Mouse (Mus musculus): Measurements from ENCODE around the gene Unc13b. TPM values are rescaled to one million over a fixed set of nuclear protein-coding genes. Genes with fewer than 3 reads are reported as not detected.

Gene Unc13b
- polyA plus RNA-seq, 1 experiment: 0.42 TPM

GRCm38 (mm10) chr4:43065471-43065870 lies 6.7 kb downstream of the Unc13b start:
- H3ac ChIP-seq (ENCODE audit: control insufficient read depth, insufficient read length): no peak overlapping the region
- H3K36me3 ChIP-seq (ENCODE audit: control insufficient read depth, insufficient read depth): no peaks in the 10 kb centered on the region
- H3K4me2 ChIP-seq (ENCODE audit: low read depth): no peak overlapping the region
- no peak overlapping the region for H3K4me3 ChIP-seq
- no peaks in the 10 kb centered on the region for H3K27me3 ChIP-seq (ENCODE audit: control insufficient read depth, insufficient read depth, insufficient read length)
- H3K79me2 ChIP-seq (ENCODE audit: control insufficient read depth, insufficient read depth): no peaks in the 10 kb centered on the region
- TF ChIP-seq POLR2A (IDR thresholded peaks at IDR 0.05; ENCODE audit: insufficient read length, low read depth): no peak
- TF ChIP-seq TCF12 (IDR thresholded peaks at IDR 0.05; ENCODE audit: insufficient read depth, poor library complexity, severe bottlenecking): no peak
- no peak for TF ChIP-seq REST (IDR thresholded peaks at IDR 0.05; ENCODE audit: insufficient read depth, insufficient read length)
- TF ChIP-seq MYOD1 (IDR thresholded peaks at IDR 0.05; ENCODE audit: control insufficient read depth in 1 of 3, insufficient read length in 2 of 3, low read depth in 2 of 3): no peak
- no peak for TF ChIP-seq MYOG (IDR thresholded peaks at IDR 0.05; ENCODE audit: control insufficient read depth in 1 of 3, insufficient read depth in 1 of 3, insufficient read length in 2 of 3, low read depth in 2 of 3)
- no peak for TF ChIP-seq USF1 (IDR thresholded peaks at IDR 0.05; ENCODE audit: low read depth)
- TF ChIP-seq E2F4 (IDR thresholded peaks at IDR 0.05; ENCODE audit: insufficient read depth): no peak
- no peak for TF ChIP-seq TCF3 (IDR thresholded peaks at IDR 0.05; ENCODE audit: insufficient read length, low read depth)
- TF ChIP-seq MAX (IDR thresholded peaks at IDR 0.05; ENCODE audit: low read depth): no peak

GRCm38 (mm10) chr4:43074923-43075322 lies 16.2 kb downstream of the Unc13b start:
- Histone ChIP-seq H3K79me2 (ENCODE audit: control insufficient read depth, insufficient read depth) (no peaks in the 10 kb centered on the region), H3K27me3 (ENCODE audit: control insufficient read depth, insufficient read depth, insufficient read length) (no peaks in the 10 kb centered on the region), H3K4me3 (no peak overlapping the region), H3ac (ENCODE audit: control insufficient read depth, insufficient read length) (no peak overlapping the region), H3K4me2 (ENCODE audit: low read depth) (no peak overlapping the region), H3K36me3 (ENCODE audit: control insufficient read depth, insufficient read depth) (no peaks in the 10 kb centered on the region)
- no peak for TF ChIP-seq E2F4 (IDR thresholded peaks at IDR 0.05; ENCODE audit: insufficient read depth)
- TF ChIP-seq POLR2AphosphoS2 (IDR thresholded peaks at IDR 0.05; ENCODE audit: insufficient read length, low read depth): no peak
- TF ChIP-seq MYOG (IDR thresholded peaks at IDR 0.05; ENCODE audit: control insufficient read depth in 1 of 3, insufficient read depth in 1 of 3, insufficient read length in 2 of 3, low read depth in 2 of 3): no peak
- no peak for TF ChIP-seq SRF (IDR thresholded peaks at IDR 0.05; ENCODE audit: control insufficient read depth, insufficient read length, low read depth)
- no peak for TF ChIP-seq TCF12 (IDR thresholded peaks at IDR 0.05; ENCODE audit: insufficient read depth, poor library complexity, severe bottlenecking)
- no peak for TF ChIP-seq POLR2A (IDR thresholded peaks at IDR 0.05; ENCODE audit: insufficient read length, low read depth)
- TF ChIP-seq USF1 (IDR thresholded peaks at IDR 0.05; ENCODE audit: low read depth): no peak
- TF ChIP-seq REST (IDR thresholded peaks at IDR 0.05; ENCODE audit: insufficient read depth, insufficient read length): no peak
- no peak for TF ChIP-seq MAX (IDR thresholded peaks at IDR 0.05; ENCODE audit: low read depth)
- TF ChIP-seq CEBPB (IDR thresholded peaks at IDR 0.05; ENCODE audit: insufficient read depth, poor library complexity, severe bottlenecking): no peak
- TF ChIP-seq TCF3 (IDR thresholded peaks at IDR 0.05; ENCODE audit: insufficient read length, low read depth): no peak
- no peak for TF ChIP-seq MYOD1 (IDR thresholded peaks at IDR 0.05; ENCODE audit: control insufficient read depth in 1 of 3, insufficient read length in 2 of 3, low read depth in 2 of 3)

GRCm38 (mm10) chr4:43078071-43078718 lies 19.4 kb downstream of the Unc13b start:
- TF ChIP-seq POLR2AphosphoS2 (IDR thresholded peaks at IDR 0.05; ENCODE audit: insufficient read length, low read depth) (no peak), MAX (IDR thresholded peaks at IDR 0.05; ENCODE audit: low read depth) (no peak), POLR2A (IDR thresholded peaks at IDR 0.05; ENCODE audit: insufficient read length, low read depth) (no peak), TCF12 (IDR thresholded peaks at IDR 0.05; ENCODE audit: insufficient read depth, poor library complexity, severe bottlenecking) (no peak), REST (IDR thresholded peaks at IDR 0.05; ENCODE audit: insufficient read depth, insufficient read length) (no peak), MYOD1 (IDR thresholded peaks at IDR 0.05; ENCODE audit: control insufficient read depth in 1 of 3, insufficient read length in 2 of 3, low read depth in 2 of 3) (no peak), TCF3 (IDR thresholded peaks at IDR 0.05; ENCODE audit: insufficient read length, low read depth) (no peak), USF1 (IDR thresholded peaks at IDR 0.05; ENCODE audit: low read depth) (no peak), MYOG (IDR thresholded peaks at IDR 0.05; ENCODE audit: control insufficient read depth in 1 of 3, insufficient read depth in 1 of 3, insufficient read length in 2 of 3, low read depth in 2 of 3) (no peak), E2F4 (IDR thresholded peaks at IDR 0.05; ENCODE audit: insufficient read depth) (no peak), SRF (IDR thresholded peaks at IDR 0.05; ENCODE audit: control insufficient read depth, insufficient read length, low read depth) (no peak), CEBPB (IDR thresholded peaks at IDR 0.05; ENCODE audit: insufficient read depth, poor library complexity, severe bottlenecking) (no peak)
- Histone ChIP-seq H3K79me2 (ENCODE audit: control insufficient read depth, insufficient read depth) (no peaks in the 10 kb centered on the region), H3ac (ENCODE audit: control insufficient read depth, insufficient read length) (no peak overlapping the region), H3K4me3 (no peak overlapping the region), H3K36me3 (ENCODE audit: control insufficient read depth, insufficient read depth) (no peaks in the 10 kb centered on the region), H3K4me2 (ENCODE audit: low read depth) (no peak overlapping the region), H3K27me3 (ENCODE audit: control insufficient read depth, insufficient read depth, insufficient read length) (no peaks in the 10 kb centered on the region)

- no peak overlapping the region for H3ac ChIP-seq (ENCODE audit: control insufficient read depth, insufficient read length)
- H3K4me3 ChIP-seq: no peak overlapping the region
- no peak overlapping the region for H3K4me2 ChIP-seq (ENCODE audit: low read depth)
- H3K36me3 ChIP-seq (ENCODE audit: control insufficient read depth, insufficient read depth): no peaks in the 10 kb centered on the region
- TF ChIP-seq E2F4 (IDR thresholded peaks at IDR 0.05; ENCODE audit: insufficient read depth) (no peak), REST (IDR thresholded peaks at IDR 0.05; ENCODE audit: insufficient read depth, insufficient read length) (no peak), TCF12 (IDR thresholded peaks at IDR 0.05; ENCODE audit: insufficient read depth, poor library complexity, severe bottlenecking) (no peak), MYOD1 (IDR thresholded peaks at IDR 0.05; ENCODE audit: control insufficient read depth in 1 of 3, insufficient read length in 2 of 3, low read depth in 2 of 3) (no peak), MAX (IDR thresholded peaks at IDR 0.05; ENCODE audit: low read depth) (no peak), SRF (IDR thresholded peaks at IDR 0.05; ENCODE audit: control insufficient read depth, insufficient read length, low read depth) (no peak), USF1 (IDR thresholded peaks at IDR 0.05; ENCODE audit: low read depth) (no peak), TCF3 (IDR thresholded peaks at IDR 0.05; ENCODE audit: insufficient read length, low read depth) (no peak), MYOG (IDR thresholded peaks at IDR 0.05; ENCODE audit: control insufficient read depth in 1 of 3, insufficient read depth in 1 of 3, insufficient read length in 2 of 3, low read depth in 2 of 3) (no peak), POLR2AphosphoS2 (IDR thresholded peaks at IDR 0.05; ENCODE audit: insufficient read length, low read depth) (no peak), POLR2A (IDR thresholded peaks at IDR 0.05; ENCODE audit: insufficient read length, low read depth) (no peak), CEBPB (IDR thresholded peaks at IDR 0.05; ENCODE audit: insufficient read depth, poor library complexity, severe bottlenecking) (no peak)
- no peaks in the 10 kb centered on the region for H3K27me3 ChIP-seq (ENCODE audit: control insufficient read depth, insufficient read depth, insufficient read length)
- H3K79me2 ChIP-seq (ENCODE audit: control insufficient read depth, insufficient read depth): no peaks in the 10 kb centered on the region
Measured at GRCm38 (mm10) chr4:43082458-43082857, 23.7 kb downstream of the Unc13b start.
